Mouse (Mus musculus) ES-E14 (cell line): Measurements from ENCODE around the gene Treml4.

Source experiments
- CHD2 ChIP-seq: IDR thresholded peaks from 2 replicates; pipeline ENCODE4 v1.6.1; 2014; ENCODE audit warnings: mild to moderate bottlenecking, low read depth, low read length, inconsistent platforms
- HCFC1 ChIP-seq: IDR thresholded peaks from 2 replicates; pipeline ENCODE4 v1.6.1; 2012; ENCODE audit warnings: low read length, inconsistent platforms, borderline replicate concordance; ENCODE audit not compliant: insufficient read depth
- ZC3H11A ChIP-seq: IDR thresholded peaks from 2 replicates; pipeline ENCODE4 v1.6.1; 2012; ENCODE audit warnings: low read depth, mild to moderate bottlenecking, inconsistent platforms, low read length, borderline replicate concordance

DNA sequence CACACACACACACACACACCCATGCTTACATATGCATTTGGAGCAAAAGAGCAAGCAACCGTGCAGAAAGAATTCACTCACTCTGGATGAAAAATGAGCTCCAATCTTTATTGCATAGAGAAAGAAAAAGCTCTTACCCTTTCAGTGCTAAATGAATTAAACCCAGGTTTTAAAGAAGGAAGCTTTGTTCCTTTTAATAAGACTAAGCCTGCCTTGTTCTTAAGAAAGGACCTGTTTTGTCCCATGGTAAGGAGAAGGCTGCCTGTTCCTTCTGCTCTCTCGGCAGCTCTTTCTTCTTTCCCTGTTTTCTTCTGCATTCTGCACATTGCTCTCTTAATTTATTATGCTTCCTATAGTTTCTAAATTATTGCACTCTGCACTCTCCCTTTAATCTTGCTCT, 2.0 kb downstream of the Treml4 start:
- TF ChIP-seq CHD2 (no peak), HCFC1 (no peak), ZC3H11A (no peak)
